In the genomic region with DNA sequence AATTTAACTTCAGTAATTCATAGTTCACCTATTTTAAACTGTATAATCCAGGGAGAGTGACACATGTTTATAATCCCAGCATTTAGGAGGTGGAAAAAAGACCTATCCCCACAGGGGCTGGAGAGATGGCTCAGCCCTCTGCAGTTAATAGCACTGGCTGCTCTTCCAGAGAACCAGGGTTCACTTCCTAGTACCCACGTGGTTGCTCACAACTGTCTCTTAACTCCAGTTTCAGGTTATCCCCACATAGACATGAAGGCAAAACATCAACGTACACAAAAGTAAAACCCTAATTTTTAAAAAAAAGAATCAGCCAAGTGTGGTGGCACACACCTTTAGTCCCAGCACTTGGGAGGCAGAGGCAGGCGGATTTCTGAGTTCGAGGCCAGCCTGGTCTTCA, we compare ENCODE assay signal across 18 mouse cellular contexts. TPM values are rescaled to one million over a fixed set of nuclear protein-coding genes. Genes with fewer than 3 reads are reported as not detected.
DNase-seq lines count a peak whose midpoint lies in the region; ATAC-seq and TF ChIP-seq lines count a peak whose summit lies in the region.
"Had no signal": no experiment of that assay in that cellular context is flagged by ENCODE, and none has a peak within 500 bp of the region (broad histone marks: within the 10 kb centered on the region; RNA-seq: fewer than 3 reads in every experiment).

No protein-coding gene starts in this region.

- peak overlapping the region; percentile 32; the same call in 1 of the 2 replicates for H3K4me2 ChIP-seq in CH12.LX (ENCODE audit: insufficient read depth, low read depth, poor library complexity, severe bottlenecking)
- no peak overlapping the region for H3K4me2 ChIP-seq in kidney, embryonic 15.5 days
- H3K4me2 ChIP-seq: embryonic facial prominence, embryonic 12.5 days; forebrain, embryonic 13.5 days had no signal

- 92% methylated on average over 4 of the region's 4 CpGs for WGBS in kidney, embryonic 15.5 days

- no peaks in the 10 kb centered on the region for H3K27me3 ChIP-seq in CH12.LX (replicated peaks)
- no peaks in the 10 kb centered on the region for H3K27me3 ChIP-seq in splenic B cell, adult 2 months (ENCODE audit: control insufficient read depth, insufficient read depth, low read length, poor library complexity, severe bottlenecking)
- H3K27me3 ChIP-seq in kidney, embryonic 15.5 days, result no peaks in the 10 kb centered on the region
- H3K27me3 ChIP-seq: embryonic facial prominence, embryonic 12.5 days; forebrain, embryonic 13.5 days; Patski had no signal

- no peak overlapping the region for H3K9ac ChIP-seq in CH12.LX (ENCODE audit: insufficient read depth, low read depth)
- no peak overlapping the region for H3K9ac ChIP-seq in kidney, embryonic 15.5 days
- H3K9ac ChIP-seq: embryonic facial prominence, embryonic 12.5 days; forebrain, embryonic 13.5 days had no signal

- TF ChIP-seq RAD21 in CH12.LX (IDR thresholded peaks at IDR 0.05; ENCODE audit: low read depth, low read length), result no peak

- ATAC-seq in kidney, embryonic 15.5 days (replicated peaks; ENCODE audit: low FRiP score), result no peak
- ATAC-seq: forebrain, embryonic 13.5 days; forebrain, embryonic 16.5 days; Patski had no signal

- TF ChIP-seq EP300 in CH12.LX (IDR thresholded peaks at IDR 0.05; ENCODE audit: low read length), result no peak

- H3K36me3 ChIP-seq in CH12.LX (replicated peaks in 1 of 2; ENCODE audit: control insufficient read depth in 1 of 2, insufficient read depth in 1 of 2, low read length in 1 of 2), result peaks cover 33 to 36% of the 10 kb centered on the region in 2 experiments
- no peaks in the 10 kb centered on the region for H3K36me3 ChIP-seq in splenic B cell, adult 2 months (ENCODE audit: control insufficient read depth, insufficient read depth, low read length, poor library complexity, severe bottlenecking)
- H3K36me3 ChIP-seq in kidney, embryonic 15.5 days, result peaks cover 12% of the 10 kb centered on the region

- TF ChIP-seq POLR2A in CH12.LX (IDR thresholded peaks at IDR 0.05; ENCODE audit: low read depth, low read length), result no peak

- no peak overlapping the region for H3K4me3 ChIP-seq in CH12.LX (replicated peaks in 1 of 3; ENCODE audit: low read depth in 2 of 3, low read length in 2 of 3, poor library complexity in 1 of 3)
- H3K4me3 ChIP-seq in kidney, embryonic 15.5 days (replicated peaks), result no peak overlapping the region
- H3K4me3 ChIP-seq: embryonic facial prominence, embryonic 10.5 days; embryonic facial prominence, embryonic 12.5 days; forebrain, embryonic 13.5 days had no signal

- TF ChIP-seq CTCF in CH12.LX (conservative IDR thresholded peaks at IDR 0.05 in 1 of 2, IDR thresholded peaks at IDR 0.05 in 1 of 2; ENCODE audit: low read depth in 2 of 2, low read length in 2 of 2), result no peak

- peak; percentile 56 for DNase-seq in A20 (ENCODE audit: low read depth, low spot score)
- peak; percentile 37 for DNase-seq in CH12.LX (ENCODE audit: extremely low read depth)
- peak; percentile 25 for DNase-seq in splenic B cell, adult 2 months (ENCODE audit: low read depth, low spot score)
- DNase-seq in Muller cell, postnatal 12 days (ENCODE audit: inconsistent ontology term), result no peak
- DNase-seq: adrenal gland, adult 8-10 months; adrenal gland, postnatal 14 days; adrenal gland, postnatal 36 days; cerebellum, adult 11-12 months; cerebellum, adult 2 months; cerebellum, adult 9-10 months; cerebellum, postnatal 10 days; cerebellum, postnatal 25 days had no signal

- dilution Hi-C loops in CH12.LX (cut with MboI; ENCODE audit: extremely low pct_ligation_motif_present, extremely low pct_unique_long_range_greater_than_20kb, low sequenced_read_pairs), result no loop called here

- in situ Hi-C loops in CH12.LX (cut with MboI; ENCODE audit: low pct_ligation_motif_present, low pct_unique_long_range_greater_than_20kb, low sequenced_read_pairs), result loop anchor here (25.0 kb wide), 1 partner anchor 768 kb away; a partner anchor contains a TSS

- H3K9me3 ChIP-seq in CH12.LX (replicated peaks; ENCODE audit: low read length), result peaks cover 13% of the 10 kb centered on the region
- no peaks in the 10 kb centered on the region for H3K9me3 ChIP-seq in kidney, embryonic 15.5 days (replicated peaks)
- H3K9me3 ChIP-seq: embryonic facial prominence, embryonic 10.5 days; embryonic facial prominence, embryonic 12.5 days; forebrain, embryonic 13.5 days had no signal

- peaks cover 10 to 56% of the 10 kb centered on the region in 2 experiments; a peak in 3 of 4 replicates for H3K4me1 ChIP-seq in CH12.LX (ENCODE audit: control insufficient read depth in 1 of 2, insufficient read depth in 2 of 2)
- H3K4me1 ChIP-seq in kidney, embryonic 15.5 days, result 0 out of 2 replicates have a peak, but pooled peaks cover 5% of the 10 kb centered on the region
- H3K4me1 ChIP-seq: embryonic facial prominence, embryonic 12.5 days had no signal

- peaks cover 43% of the 10 kb centered on the region for H3K79me2 ChIP-seq in CH12.LX (replicated peaks; ENCODE audit: control insufficient read depth, extremely low read depth, insufficient read depth, poor library complexity, severe bottlenecking)

- peak overlapping the region; percentile 90 for H3K27ac ChIP-seq in CH12.LX (ENCODE audit: insufficient read depth, low read depth)
- H3K27ac ChIP-seq in kidney, embryonic 15.5 days, result no peak overlapping the region
- H3K27ac ChIP-seq: embryonic facial prominence, embryonic 10.5 days; embryonic facial prominence, embryonic 12.5 days; forebrain, embryonic 13.5 days had no signal

TF ChIP-seq in CH12.LX, 34 proteins besides CTCF, POLR2A, EP300 and RAD21:
- peak; percentile 85 for TF ChIP-seq MAX (IDR thresholded peaks at IDR 0.05; ENCODE audit: low read length)
- TF ChIP-seq SIN3A (IDR thresholded peaks at IDR 0.05; ENCODE audit: low read length), result no peak

RNA-seq across cellular contexts. Expression of a gene that starts 7.2 kb away (rescaled TPM):
- 17.2 and 39.3 TPM in 2 replicates for total RNA-seq in CH12.LX (2012; rRNA removed)
- 7.2 and 8.7 TPM in 2 replicates for total RNA-seq in CH12.LX (2014; rRNA removed)
- polyA plus RNA-seq in CH12.LX (2012; ENCODE audit: insufficient read length, low read depth), result 8.7 and 10.9 TPM in 2 replicates
- polyA plus RNA-seq in kidney, embryonic 15.5 days (2015; fragmentation: Nextera tagmentation; extraction: Ambion mirVana), result 12.4 and 12.5 TPM in 2 replicates

RNA-seq across cellular contexts. Expression of a gene that starts 28.3 kb away (rescaled TPM):
- total RNA-seq in CH12.LX (2012; rRNA removed) (321 and 436 TPM in 2 replicates), CH12.LX (2014; rRNA removed) (291 and 336 TPM in 2 replicates)
- polyA plus RNA-seq in CH12.LX (2012; ENCODE audit: insufficient read length, low read depth), result 222 and 228 TPM in 2 replicates
- polyA plus RNA-seq in kidney, embryonic 15.5 days (2015; fragmentation: Nextera tagmentation; extraction: Ambion mirVana), result 45.7 and 58.1 TPM in 2 replicates
